Mouse (Mus musculus): ENCODE measurements at regions not wholly inside any gene's neighbourhood (a gene's known extent, or its start where the extent isn't known, plus 50 kb on each side); places are given as distances from the start of the nearest gene placed in this dataset.

DNA sequence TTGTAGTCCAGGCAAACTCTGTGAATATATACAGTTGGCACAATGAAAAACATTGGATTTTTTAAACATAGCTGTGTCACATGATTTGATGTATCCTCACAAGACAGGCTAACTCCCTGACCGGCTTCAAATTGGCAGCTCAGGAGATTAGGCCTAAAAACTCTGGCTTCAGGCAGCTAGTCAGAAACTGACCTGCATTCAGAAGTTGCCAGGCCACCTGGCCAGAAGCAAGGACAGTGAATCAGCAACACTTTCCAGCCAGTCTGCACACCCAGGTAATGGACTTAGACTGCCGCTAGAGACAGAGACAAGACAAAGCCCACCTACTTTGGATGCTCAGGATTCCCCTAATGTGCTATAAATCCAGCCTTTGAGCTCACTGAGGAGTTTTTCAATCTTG lies 929.4 kb upstream of the Epha6 start:
- TF ChIP-seq CTCF (IDR thresholded peaks at IDR 0.05; ENCODE audit: borderline replicate concordance, insufficient read depth, low read depth, low read length) (no peak), POLR2A (IDR thresholded peaks at IDR 0.05; ENCODE audit: borderline replicate concordance, insufficient read depth, low read length) (no peak)
